In genomic region chr1:183299161-183299560, GRCm38 (mm10) we compare ENCODE assay signal across 7 mouse cellular contexts. TPM values are rescaled to one million over a fixed set of nuclear protein-coding genes. Genes with fewer than 3 reads are reported as not detected.
DNase-seq lines count a peak whose midpoint lies in the region; ATAC-seq and TF ChIP-seq lines count a peak whose summit lies in the region.

No protein-coding gene starts in this region.

- no peak for TF ChIP-seq EP300 in stomach, postnatal 0 days (optimal IDR thresholded peaks at IDR 0.05)

- no peak for ATAC-seq in G1E (ENCODE audit: extremely low read depth, insufficient number of reproducible peaks, low FRiP score, poor library complexity, severe bottlenecking)
- no peak for ATAC-seq in stomach, postnatal 0 days (ENCODE audit: low FRiP score, low TSS enrichment)

- no peak for TF ChIP-seq CTCF in G1E (IDR thresholded peaks at IDR 0.05; ENCODE audit: low read depth, low read length)
- TF ChIP-seq CTCF in stomach, postnatal 0 days (IDR thresholded peaks at IDR 0.05; ENCODE audit: low read depth): no peak

- DNase-seq in 416B (ENCODE audit: low read depth) (peak; percentile 95), G1E (ENCODE audit: low spot score) (peak; percentile 100)
- peak; percentile 89 for DNase-seq in cerebellum, adult 8-10 months
- peak; percentile 100 for DNase-seq in gastrocnemius, postnatal 4 days (ENCODE audit: low spot score in 2 of 2)
- peak; percentile 97 for DNase-seq in layer of hippocampus, postnatal 10 days (ENCODE audit: low spot score in 2 of 2)
- DNase-seq in lung, postnatal 4 days: peak; percentile 90 to 95
- DNase-seq in stomach, postnatal 0 days (ENCODE audit: low spot score): peak; percentile 94

- H3K27ac ChIP-seq in stomach, postnatal 0 days (replicated peaks): no peak overlapping the region

- H3K27me3 ChIP-seq in G1E (ENCODE audit: insufficient read depth, low read length): no peaks in the 10 kb centered on the region
- H3K27me3 ChIP-seq in stomach, postnatal 0 days (ENCODE audit: control insufficient read depth, insufficient read depth, low read length): no peaks in the 10 kb centered on the region

- no peak overlapping the region for H3K4me2 ChIP-seq in stomach, postnatal 0 days (replicated peaks; ENCODE audit: low read depth)

- no peak overlapping the region for H3K4me3 ChIP-seq in G1E (ENCODE audit: low read depth, low read length)
- no peak overlapping the region for H3K4me3 ChIP-seq in stomach, postnatal 0 days (ENCODE audit: low read depth, low read length)

- H3K9ac ChIP-seq in stomach, postnatal 0 days (ENCODE audit: low read length): no peak overlapping the region

- H3K4me1 ChIP-seq in G1E (ENCODE audit: insufficient read depth, low read depth, low read length): peaks cover 8% of the 10 kb centered on the region; the same call in 1 of the 2 replicates
- no peaks in the 10 kb centered on the region for H3K4me1 ChIP-seq in stomach, postnatal 0 days (replicated peaks; ENCODE audit: control insufficient read depth, insufficient read depth)

- peaks cover 2% of the 10 kb centered on the region for H3K36me3 ChIP-seq in G1E (replicated peaks)
- H3K36me3 ChIP-seq in stomach, postnatal 0 days (ENCODE audit: control insufficient read depth, insufficient read depth, low read length): no peaks in the 10 kb centered on the region

- WGBS in stomach, postnatal 0 days: 84% methylated on average over 6 of the region's 6 CpGs

- H3K9me3 ChIP-seq in G1E (replicated peaks): no peaks in the 10 kb centered on the region
- H3K9me3 ChIP-seq in stomach, postnatal 0 days (ENCODE audit: control insufficient read depth, low read length): no peaks in the 10 kb centered on the region

RNA-seq across cellular contexts. Expression of gene Brox, which starts 2.1 kb away (rescaled TPM):
- total RNA-seq in G1E (2014; fragmentation: Nextera tagmentation) (57.6 and 81.9 TPM in 2 replicates), G1E (2017) (85.8 and 85.9 TPM in 2 replicates)
- polyA plus RNA-seq in G1E (2012): 2.0 and 5.4 TPM in 2 replicates
- 10 to 100 TPM; 27.6 to 38.2 TPM for total RNA-seq in gastrocnemius, postnatal 4 days (2021)
- total RNA-seq in layer of hippocampus, postnatal 10 days (2021): 10 to 100 TPM; 62.1 to 70.8 TPM
- 27.6 and 28.5 TPM in 2 replicates for polyA plus RNA-seq in stomach, postnatal 0 days (2015; fragmentation: Nextera tagmentation; extraction: Ambion mirVana)

RNA-seq across cellular contexts. Expression of gene Aida, which starts 2.8 kb away (rescaled TPM):
- total RNA-seq in G1E (2014; fragmentation: Nextera tagmentation) (29.0 and 53.4 TPM in 2 replicates), G1E (2017) (42.8 and 48.2 TPM in 2 replicates)
- 14.3 and 16.9 TPM in 2 replicates for polyA plus RNA-seq in G1E (2012)
- total RNA-seq in gastrocnemius, postnatal 4 days (2021): 10 to 100 TPM; 58.3 to 65.7 TPM
- 10 to 100 TPM; 58.6 to 61.3 TPM for total RNA-seq in layer of hippocampus, postnatal 10 days (2021)
- 21.1 and 22.3 TPM in 2 replicates for polyA plus RNA-seq in stomach, postnatal 0 days (2015; fragmentation: Nextera tagmentation; extraction: Ambion mirVana)
